Mouse (Mus musculus) heart, postnatal 25 days (tissue): Measurements from ENCODE around the gene Elp4. TPM values are rescaled to one million over a fixed set of nuclear protein-coding genes. Genes with fewer than 3 reads are reported as not detected.

ENCODE experiments used
- DNase-seq: peaks from one replicate; pipeline ENCODE4 v3.0.0; 2022; ENCODE audit warnings: low spot score
- intact Hi-C: fragments of 180-260 bp; cut with DNase I; formaldehyde crosslinking; loops from one replicate; pipeline ENCODE4 v1.15.1; 2025
- total RNA-seq, 2 experiments: library from RNA; stranded (reverse); gene quantifications; 2 replicates each; pipeline ENCODE4 v1.2.3; 2021

Elp4 gene
- total RNA-seq, 2 experiments from 2014 or later = 11.3 to 14.0 TPM

DNA sequence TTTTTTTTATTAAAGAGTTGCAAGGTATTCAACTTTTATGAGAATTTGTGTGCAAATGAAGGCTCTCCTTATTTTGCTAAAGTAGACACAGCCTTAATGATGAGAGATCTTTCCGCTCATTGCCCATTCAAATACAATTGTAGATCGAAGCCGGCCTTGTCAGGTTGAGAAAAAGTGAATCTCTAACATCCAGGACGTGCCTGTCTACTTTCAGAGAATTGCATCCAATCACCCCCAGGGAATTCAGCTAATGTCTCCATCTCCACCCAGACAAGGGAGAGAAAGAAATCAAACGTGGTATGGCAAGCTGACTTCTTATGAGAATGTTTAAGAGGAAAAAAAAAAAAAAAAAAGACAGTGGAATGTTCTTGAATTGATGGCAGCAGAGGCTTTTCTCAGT lies 239.4 kb downstream of the Elp4 start:
- DNase-seq = no peak
- intact Hi-C loops = no loop called here

DNA sequence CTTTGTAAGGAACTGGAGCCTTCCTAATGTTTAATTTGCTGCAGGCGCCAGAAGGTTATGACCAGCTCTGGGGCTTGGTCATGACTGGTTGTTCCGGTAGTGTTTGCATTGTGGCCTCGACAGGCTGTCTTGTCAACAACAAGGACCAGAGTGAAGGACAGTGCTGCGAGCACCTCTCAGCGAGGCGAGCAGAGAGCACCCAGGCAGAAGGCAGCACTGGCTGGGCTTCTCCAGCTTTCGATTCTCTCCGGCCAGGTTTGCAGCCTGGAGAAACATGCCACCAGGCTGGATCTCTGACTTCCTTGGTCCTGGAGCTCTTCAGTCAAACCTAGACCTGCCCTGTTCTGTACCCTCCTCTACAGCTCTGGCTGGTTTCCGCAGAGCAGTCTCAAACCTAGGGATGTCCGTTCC lies 241.3 kb downstream of the Elp4 start:
- no peak for DNase-seq
- intact Hi-C loops = no loop called here

- intact Hi-C loops = no loop called here
- no peak for DNase-seq
Measured at GRCm38 (mm10) chr2:105662606-105663005, 241.8 kb downstream of the Elp4 start.

DNA sequence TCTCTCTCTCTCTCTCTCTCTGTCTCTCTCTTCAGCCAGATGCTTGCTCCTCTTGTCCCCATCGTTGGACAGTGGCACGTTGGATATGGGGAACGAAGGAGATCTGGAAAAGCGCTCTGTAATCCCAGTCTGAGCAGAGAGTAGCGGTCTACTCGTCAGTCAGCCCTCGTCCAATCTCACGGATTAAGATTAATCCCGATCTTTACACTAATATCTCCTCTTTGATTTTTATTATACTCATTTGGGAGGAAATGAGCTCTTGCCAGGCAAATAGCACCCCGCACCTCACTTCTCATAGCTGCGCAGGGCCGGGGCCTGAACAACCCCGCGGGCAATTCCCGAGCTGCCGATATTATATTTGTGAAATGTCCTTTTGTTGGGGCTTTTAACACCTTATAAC lies 242.2 kb downstream of the Elp4 start:
- intact Hi-C loops = no loop called here
- DNase-seq = no peak

GRCm38 (mm10) chr2:105661623-105662066 lies 242.7 kb downstream of the Elp4 start:
- DNase-seq = no peak
- intact Hi-C loops = no loop called here

GRCm38 (mm10) chr2:105660874-105661622 lies 243.3 kb downstream of the Elp4 start:
- no peak for DNase-seq
- intact Hi-C loops = no loop called here

GRCm38 (mm10) chr2:105659926-105660873 lies 244.2 kb downstream of the Elp4 start:
- intact Hi-C loops = no loop called here
- DNase-seq = no peak

DNA sequence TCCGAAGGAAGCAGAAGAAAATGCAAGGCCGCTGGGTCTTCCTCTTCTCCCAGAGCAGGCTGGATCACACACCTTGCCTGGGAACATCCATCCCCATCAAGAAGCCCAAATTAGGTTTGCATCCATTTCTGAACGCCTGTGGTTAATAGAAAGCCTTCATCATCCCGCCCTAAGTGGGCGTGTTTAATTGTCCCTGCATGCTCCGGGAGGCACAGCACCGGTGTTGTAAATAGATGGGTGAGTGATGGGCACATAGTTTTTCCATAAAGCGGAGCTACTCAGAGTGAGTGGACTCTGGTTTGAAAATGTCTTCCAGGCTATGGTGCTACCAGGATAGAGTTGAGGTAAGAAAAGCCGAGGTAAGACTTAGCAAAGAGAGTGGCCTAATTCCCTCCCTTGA lies 245.0 kb downstream of the Elp4 start:
- intact Hi-C loops = no loop called here

GRCm38 (mm10) chr2:105656456-105656855 lies 247.9 kb downstream of the Elp4 start:
- intact Hi-C loops = no loop called here
- DNase-seq = no peak

More for the DNA sequence above, 245.0 kb downstream of the Elp4 start:
- no peak for DNase-seq

Other genes starting within 250 kb of the Elp4 start
- not detected for gene Pax6, start 235.7 kb downstream of the Elp4 start, total RNA-seq
- gene Immp1l, start 74 bp upstream of the Elp4 start, total RNA-seq = 10 to 100 TPM; 86.8 to 92.3 TPM
- gene Dnajc24, start 99.0 kb upstream of the Elp4 start, total RNA-seq = 10 to 100 TPM; 12.9 TPM